Mouse (Mus musculus): ENCODE data around the gene Smim27. TPM values are rescaled to one million over a fixed set of nuclear protein-coding genes. Genes with fewer than 3 reads are reported as not detected.

The Smim27 gene
- total RNA-seq, 2 experiments from 2014 or later, result 42.6 to 45.4 TPM

DNA sequence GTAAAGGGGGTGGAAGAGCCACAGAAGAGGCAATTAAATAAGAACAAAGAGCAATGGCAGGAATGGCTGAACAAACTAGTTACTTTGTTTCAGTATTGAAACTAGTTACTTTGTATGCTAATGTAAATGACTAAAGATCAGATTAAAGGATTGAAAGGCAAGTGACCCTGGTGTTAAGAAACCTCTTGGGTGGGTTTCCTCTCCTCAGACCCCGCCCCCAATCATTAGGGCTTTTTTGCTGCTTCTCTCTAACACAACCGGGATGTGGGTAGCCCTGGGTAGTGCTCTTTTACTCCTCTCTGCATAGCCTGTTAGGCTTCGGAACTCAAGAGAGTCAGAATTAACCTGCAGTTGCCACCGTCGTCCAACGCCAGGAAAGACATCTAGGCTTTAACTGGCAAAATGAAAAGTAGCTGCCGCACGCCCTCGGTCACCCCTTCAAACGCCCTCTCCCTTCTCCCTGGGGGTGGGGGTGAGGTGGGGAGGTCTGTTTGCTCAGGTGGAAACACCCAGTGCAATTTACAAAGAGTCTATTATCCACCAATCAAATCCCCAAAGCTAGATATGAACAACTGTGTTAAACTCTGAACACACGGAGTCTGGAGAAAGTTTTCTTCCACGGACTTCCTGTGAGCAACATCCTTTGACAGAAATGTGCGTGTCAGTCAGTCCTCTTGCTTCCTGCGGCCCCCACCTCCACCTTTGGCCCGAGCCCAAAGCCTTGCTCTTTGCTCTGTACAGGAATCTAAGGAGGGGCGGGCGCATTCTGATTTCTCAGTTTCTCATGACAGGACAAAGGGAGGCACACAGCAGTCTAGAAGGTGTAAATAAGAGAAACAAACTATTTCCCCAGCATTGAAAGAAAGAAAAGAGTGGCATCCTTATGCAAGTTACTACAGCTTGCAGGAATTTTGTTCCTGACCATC lies 30.6 kb upstream of the Smim27 start:
- intact Hi-C loops (cut with DNase I), result loop anchor here (5.0 kb wide), 1 partner anchor 39 kb away; the partner anchor contains the start of gene Ndufb6
- no peak for TF ChIP-seq CTCF (IDR thresholded peaks at IDR 0.05)
- Histone ChIP-seq H3K4me3 (peak overlapping the region; percentile 87), H3K27ac (peak overlapping the region; percentile 88)
- DNase-seq, result peak; percentile 66

- TF ChIP-seq CTCF (IDR thresholded peaks at IDR 0.05), result no peak
- Histone ChIP-seq H3K27ac (peak within 1 kb of the TSS; percentile 88), H3K4me3 (peak within 1 kb of the TSS; percentile 87)
- DNase-seq, result peak; percentile 47
- intact Hi-C loops (cut with DNase I), result loop anchor here (5.0 kb wide), 1 partner anchor 38 kb away; the partner anchor contains the start of gene Ndufb6
These were observed 29.7 kb upstream of the Smim27 start, which contains the start of gene Ddx58 for GRCm38 (mm10) chr4:40239409-40240271. Ddx58 (minus strand) TSS chr4:40239828.

GRCm38 (mm10) chr4:40240272-40240744 lies 29.1 kb upstream of the Smim27 start:
- no peak for TF ChIP-seq CTCF (IDR thresholded peaks at IDR 0.05)
- intact Hi-C loops (cut with DNase I), result no loop called here
- peak overlapping the region; percentile 87 for H3K4me3 ChIP-seq
- H3K27ac ChIP-seq, result peak overlapping the region; percentile 88
- no peak for DNase-seq

DNA sequence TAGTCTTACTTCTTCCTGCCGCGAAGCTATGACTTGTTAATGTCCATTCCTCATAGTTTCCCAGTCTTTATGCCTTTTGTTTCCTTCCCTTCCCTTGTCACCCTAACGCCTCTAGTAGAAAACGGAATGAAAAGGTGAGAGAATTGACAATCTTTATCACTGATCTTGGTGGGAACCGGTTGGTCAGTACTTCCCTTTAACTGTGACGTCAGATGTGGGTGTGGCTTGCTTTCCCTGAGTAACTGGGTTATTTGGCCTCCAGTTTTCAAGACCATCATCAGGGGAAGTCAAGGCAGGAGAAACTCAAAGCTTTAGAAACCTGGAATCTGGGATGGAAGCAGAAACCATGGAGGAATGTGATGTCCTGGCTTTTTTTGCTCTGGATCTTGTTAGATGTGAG lies 27.5 kb upstream of the Smim27 start:
- intact Hi-C loops (cut with DNase I), result no loop called here
- DNase-seq, result no peak
- TF ChIP-seq CTCF (IDR thresholded peaks at IDR 0.05), result no peak
- Histone ChIP-seq H3K4me3 (no peak overlapping the region), H3K27ac (no peak overlapping the region)

- Histone ChIP-seq H3K27ac (no peak overlapping the region), H3K4me3 (no peak overlapping the region)
- no peak for DNase-seq
- TF ChIP-seq CTCF (IDR thresholded peaks at IDR 0.05), result no peak
- intact Hi-C loops (cut with DNase I), result no loop called here
These were observed 26.4 kb upstream of the Smim27 start for GRCm38 (mm10) chr4:40243006-40243405.

- Histone ChIP-seq H3K4me3 (no peak overlapping the region), H3K27ac (no peak overlapping the region)
- intact Hi-C loops (cut with DNase I), result no loop called here
- no peak for TF ChIP-seq CTCF (IDR thresholded peaks at IDR 0.05)
- no peak for DNase-seq
These were observed 25.3 kb upstream of the Smim27 start for GRCm38 (mm10) chr4:40244035-40244434.

- no peak for TF ChIP-seq CTCF (IDR thresholded peaks at IDR 0.05)
- H3K27ac ChIP-seq, result no peak overlapping the region
- intact Hi-C loops (cut with DNase I), result no loop called here
- DNase-seq, result no peak
- H3K4me3 ChIP-seq, result no peak overlapping the region
These were observed 18.4 kb upstream of the Smim27 start for GRCm38 (mm10) chr4:40250984-40251383.

GRCm38 (mm10) chr4:40253766-40254165 lies 15.6 kb upstream of the Smim27 start:
- intact Hi-C loops (cut with DNase I), result no loop called here
- H3K27ac ChIP-seq, result no peak overlapping the region
- TF ChIP-seq CTCF (IDR thresholded peaks at IDR 0.05), result no peak
- no peak for DNase-seq
- no peak overlapping the region for H3K4me3 ChIP-seq

GRCm38 (mm10) chr4:40254385-40255103 lies 14.8 kb upstream of the Smim27 start:
- Histone ChIP-seq H3K27ac (no peak overlapping the region), H3K4me3 (no peak overlapping the region)
- DNase-seq, result no peak
- intact Hi-C loops (cut with DNase I), result no loop called here
- no peak for TF ChIP-seq CTCF (IDR thresholded peaks at IDR 0.05)

DNA sequence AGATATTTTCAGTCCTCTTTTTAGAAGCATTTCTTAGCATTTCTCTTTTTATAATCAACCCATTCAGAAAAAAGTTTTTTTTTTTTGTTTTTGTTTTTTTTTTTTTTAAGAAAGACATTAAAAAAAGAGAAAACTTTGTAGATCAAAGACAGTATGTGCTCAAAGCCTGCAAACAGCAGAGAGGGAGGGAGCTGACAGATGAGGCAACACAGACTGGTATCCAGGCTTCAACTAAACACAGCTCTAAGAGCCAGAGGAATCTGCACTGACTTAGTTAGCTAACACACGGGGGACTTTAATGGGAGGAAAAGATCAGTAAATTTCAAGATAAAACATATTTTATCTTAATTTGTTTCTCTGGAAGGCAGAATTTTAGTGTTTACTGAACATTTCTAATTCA lies 5.1 kb upstream of the Smim27 start:
- no peak for TF ChIP-seq CTCF (IDR thresholded peaks at IDR 0.05)
- no peak overlapping the region for H3K4me3 ChIP-seq
- no peak overlapping the region for H3K27ac ChIP-seq
- intact Hi-C loops (cut with DNase I), result no loop called here
- no peak for DNase-seq

GRCm38 (mm10) chr4:40267681-40268080 lies 1.7 kb upstream of the Smim27 start:
- TF ChIP-seq CTCF (IDR thresholded peaks at IDR 0.05), result no peak
- Histone ChIP-seq H3K4me3 (peak overlapping the region; percentile 90), H3K27ac (peak overlapping the region; percentile 95)
- DNase-seq, result no peak
- intact Hi-C loops (cut with DNase I), result no loop called here

GRCm38 (mm10) chr4:40268204-40268813 lies 1.1 kb upstream of the Smim27 start:
- Histone ChIP-seq H3K4me3 (peak overlapping the region; percentile 90), H3K27ac (peak overlapping the region; percentile 95)
- intact Hi-C loops (cut with DNase I), result no loop called here
- peak; percentile 57 for TF ChIP-seq CTCF (IDR thresholded peaks at IDR 0.05)
- DNase-seq, result peak; percentile 93

Measured in gastrocnemius, adult 2 months (tissue).